In genomic region chr14:63011471-63011870, GRCm38 (mm10) we compare ENCODE assay signal across 39 mouse cellular contexts. TPM values are rescaled to one million over a fixed set of nuclear protein-coding genes. Genes with fewer than 3 reads are reported as not detected.
"Had no signal": no experiment of that assay in that cellular context is flagged by ENCODE, and none has a peak within 500 bp of the region (broad histone marks: within the 10 kb centered on the region; RNA-seq: fewer than 3 reads in every experiment).

Defb43 (plus strand) TSS chr14:63011771.

- H3K36me3 ChIP-seq: embryonic facial prominence, embryonic 10.5 days; embryonic facial prominence, embryonic 12.5 days; embryonic facial prominence, embryonic 13.5 days; embryonic facial prominence, embryonic 15.5 days; forebrain, embryonic 10.5 days; forebrain, embryonic 12.5 days; forebrain, embryonic 15.5 days had no signal

- H3K27ac ChIP-seq: embryonic facial prominence, embryonic 10.5 days; embryonic facial prominence, embryonic 12.5 days; embryonic facial prominence, embryonic 13.5 days; embryonic facial prominence, embryonic 15.5 days; forebrain, embryonic 10.5 days; forebrain, embryonic 12.5 days; forebrain, embryonic 13.5 days; forebrain, embryonic 15.5 days; heart, adult 2 months had no signal

- H3K9me3 ChIP-seq: embryonic facial prominence, embryonic 10.5 days; embryonic facial prominence, embryonic 12.5 days; embryonic facial prominence, embryonic 13.5 days; embryonic facial prominence, embryonic 15.5 days; forebrain, embryonic 10.5 days; forebrain, embryonic 12.5 days; forebrain, embryonic 13.5 days; forebrain, embryonic 15.5 days had no signal

- DNase-seq: cerebellum, adult 2 months; cerebellum, adult 8-10 months; cerebellum, adult 9-10 months; cerebellum, adult 9-11 months; cerebellum, postnatal 10 days; cerebellum, postnatal 14 days; cerebellum, postnatal 25 days; cerebellum, postnatal 36 days; embryo, embryonic 11 days; forebrain, postnatal 0 days; gastrocnemius, postnatal 10 days; gastrocnemius, postnatal 14 days; gastrocnemius, postnatal 25 days; gastrocnemius, postnatal 36 days; heart, adult 11 months; heart, adult 18-20 months; heart, adult 2 months had no signal

- H3K4me2 ChIP-seq: embryonic facial prominence, embryonic 12.5 days; embryonic facial prominence, embryonic 13.5 days; embryonic facial prominence, embryonic 15.5 days; forebrain, embryonic 12.5 days; forebrain, embryonic 13.5 days; forebrain, embryonic 15.5 days had no signal

- H3K4me3 ChIP-seq: embryonic facial prominence, embryonic 10.5 days; embryonic facial prominence, embryonic 12.5 days; embryonic facial prominence, embryonic 13.5 days; embryonic facial prominence, embryonic 15.5 days; erythroblast, embryonic 14.5 days; forebrain, embryonic 10.5 days; forebrain, embryonic 12.5 days; forebrain, embryonic 13.5 days; forebrain, embryonic 15.5 days; heart, adult 2 months had no signal

- H3K9ac ChIP-seq: embryonic facial prominence, embryonic 12.5 days; embryonic facial prominence, embryonic 13.5 days; embryonic facial prominence, embryonic 15.5 days; forebrain, embryonic 12.5 days; forebrain, embryonic 13.5 days; forebrain, embryonic 15.5 days; forebrain, postnatal 0 days had no signal

- ATAC-seq: forebrain, embryonic 13.5 days; forebrain, embryonic 14.5 days; forebrain, embryonic 15.5 days; forebrain, embryonic 16.5 days; forebrain, postnatal 0 days had no signal

- H3K4me1 ChIP-seq: embryonic facial prominence, embryonic 10.5 days; embryonic facial prominence, embryonic 12.5 days; embryonic facial prominence, embryonic 13.5 days; embryonic facial prominence, embryonic 15.5 days; forebrain, embryonic 10.5 days; forebrain, embryonic 12.5 days; forebrain, embryonic 13.5 days; forebrain, embryonic 15.5 days had no signal

- H3K27me3 ChIP-seq: embryonic facial prominence, embryonic 12.5 days; embryonic facial prominence, embryonic 13.5 days; embryonic facial prominence, embryonic 15.5 days; forebrain, embryonic 12.5 days; forebrain, embryonic 13.5 days; forebrain, embryonic 15.5 days had no signal

RNA-seq across cellular contexts. Expression of gene Defb43, which starts in this region (rescaled TPM):
- total RNA-seq: common myeloid progenitor, adult 5-6 weeks; forebrain, postnatal 0 days; gastrocnemius, adult 18-20 months; gastrocnemius, adult 8-10 months; gastrocnemius, postnatal 10 days; gastrocnemius, postnatal 14 days; gastrocnemius, postnatal 25 days; gastrocnemius, postnatal 36 days; gastrocnemius, postnatal 4 days; granulocyte monocyte progenitor cell, adult 5-6 weeks; heart, adult 18-20 months; heart, adult 2 months; heart, adult 8-10 months had no signal
- polyA plus RNA-seq: cerebellum, adult 2 months; cortical plate, adult 2 months; embryonic facial prominence, embryonic 10.5 days; embryonic facial prominence, embryonic 11.5 days; embryonic facial prominence, embryonic 12.5 days; embryonic facial prominence, embryonic 13.5 days; embryonic facial prominence, embryonic 14.5 days; embryonic facial prominence, embryonic 15.5 days; erythroblast, embryonic 14.5 days; forebrain, embryonic 10.5 days; forebrain, embryonic 11.5 days; forebrain, embryonic 12.5 days; forebrain, embryonic 13.5 days; forebrain, embryonic 14.5 days; forebrain, embryonic 15.5 days; forebrain, embryonic 16.5 days; forebrain, postnatal 0 days; frontal cortex, adult 2 months; heart, adult 2 months had no signal
